Mouse (Mus musculus) B cell, adult (primary cell): ENCODE measurements around the gene Abca6. TPM values are rescaled to one million over a fixed set of nuclear protein-coding genes. Genes with fewer than 3 reads are reported as not detected.

Source experiments
- total RNA-seq: library from RNA; stranded (reverse); gene quantifications from 4 replicates; pipeline ENCODE4 v1.2.4, GENCODE M21; 2023; ENCODE audit not compliant: inconsistent age

The Abca6 gene
- total RNA-seq: 0.26 to 1.1 TPM (median 0.53 TPM) in 4 replicates

GRCm38 (mm10) chr11:110251534-110251933 is at the start of gene Abca6:
TSS of gene Abca6 (minus strand) at chr11:110251776.

GRCm38 (mm10) chr11:110167459-110168251 is 83.9 kb downstream of the Abca6 start, which contains the start of gene Abca9:
TSS of gene Abca9 (minus strand) at chr11:110168196.

Other genes starting within 250 kb of the Abca6 start
- gene Abca8a, start 155.8 kb downstream of the Abca6 start, total RNA-seq: not detected in 4 replicates
- gene Abca9, start 83.6 kb downstream of the Abca6 start, total RNA-seq: 0.09 to 0.21 TPM (median 0.14 TPM) in 4 replicates
- gene Abca5, start 85.9 kb upstream of the Abca6 start, total RNA-seq: 4.5 to 6.1 TPM (median 5.2 TPM) in 4 replicates
- gene Map2k6, start 147.3 kb upstream of the Abca6 start, total RNA-seq: 16.4 to 19.8 TPM (median 17.6 TPM) in 4 replicates